ENCODE assay signal across 22 mouse cellular contexts in the genomic region with DNA sequence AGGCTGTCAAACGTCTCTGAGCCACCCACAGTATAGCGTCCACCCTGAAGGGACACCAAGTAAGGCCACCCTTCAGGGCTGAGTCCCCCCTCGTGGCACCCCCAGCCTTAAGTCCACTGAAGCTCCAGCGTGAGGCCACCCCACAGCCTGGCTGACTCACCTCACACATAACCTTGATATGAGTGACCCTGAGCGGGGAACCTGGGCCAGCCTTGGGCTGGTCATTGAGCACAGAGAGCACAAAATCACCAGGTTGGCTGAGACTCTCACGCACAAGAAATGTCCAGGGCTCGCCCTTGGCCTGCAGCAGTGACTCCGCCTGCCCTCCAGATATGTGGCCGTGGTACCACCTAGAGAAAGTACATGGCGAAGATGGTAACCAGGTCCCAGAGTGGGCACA. TPM values are rescaled to one million over a fixed set of nuclear protein-coding genes. Genes with fewer than 3 reads are reported as not detected.
"Had no signal": no experiment of that assay in that cellular context is flagged by ENCODE, and none has a peak within 500 bp of the region (broad histone marks: within the 10 kb centered on the region; RNA-seq: fewer than 3 reads in every experiment).

No protein-coding gene starts in this region.

- H3K36me3 ChIP-seq: limb, embryonic 10.5 days; midbrain, embryonic 15.5 days; neural tube, embryonic 13.5 days had no signal

- H3K4me1 ChIP-seq: midbrain, embryonic 15.5 days had no signal

- H3K4me2 ChIP-seq: liver, embryonic 11.5 days; midbrain, embryonic 11.5 days; midbrain, embryonic 15.5 days; neural tube, embryonic 13.5 days had no signal

- H3K9me3 ChIP-seq: limb, embryonic 10.5 days; liver, embryonic 15.5 days; megakaryocyte, embryonic 14.5 days; midbrain, embryonic 15.5 days; neural tube, embryonic 13.5 days had no signal

- DNase-seq: kidney, adult 9 months; kidney, postnatal 10 days; kidney, postnatal 4 days; lung, adult 2 months; lung, postnatal 36 days; retina, postnatal 1 day; right cerebral cortex, postnatal 4 days; thymus, postnatal 4 days had no signal

- ATAC-seq: lung, postnatal 0 days; midbrain, embryonic 15.5 days had no signal

- H3K4me3 ChIP-seq: layer of hippocampus, adult 2 months; left cerebral cortex, adult 2 months; limb, embryonic 10.5 days; liver, embryonic 15.5 days; midbrain, embryonic 15.5 days; neural tube, embryonic 13.5 days had no signal

- H3K27me3 ChIP-seq: liver, embryonic 15.5 days; megakaryocyte, embryonic 14.5 days; midbrain, embryonic 15.5 days; neural tube, embryonic 13.5 days had no signal

- H3K9ac ChIP-seq: liver, embryonic 15.5 days; midbrain, embryonic 15.5 days; neural tube, embryonic 13.5 days had no signal

- H3K27ac ChIP-seq: layer of hippocampus, adult 2 months; left cerebral cortex, adult 2 months; limb, embryonic 10.5 days; midbrain, embryonic 15.5 days; neural tube, embryonic 13.5 days had no signal

RNA-seq across cellular contexts. Expression of a gene that starts 27.2 kb away (rescaled TPM):
- total RNA-seq: layer of hippocampus, adult 2 months; layer of hippocampus, postnatal 10 days; left cerebral cortex, adult 2 months; left cerebral cortex, postnatal 14 days had no signal
- polyA plus RNA-seq: limb, embryonic 10.5 days; limb, embryonic 14.5 days; liver, embryonic 15.5 days; lung, postnatal 0 days; midbrain, embryonic 11.5 days; midbrain, embryonic 15.5 days; neural tube, embryonic 13.5 days; stomach, embryonic 16.5 days had no signal
